14 mouse cellular contexts compared by ENCODE assay signal in genomic region chr17:33798306-33798705, GRCm38 (mm10). TPM values are rescaled to one million over a fixed set of nuclear protein-coding genes. Genes with fewer than 3 reads are reported as not detected.
DNase-seq lines count a peak whose midpoint lies in the region; ATAC-seq and TF ChIP-seq lines count a peak whose summit lies in the region.
"Had no signal": no experiment of that assay in that cellular context is flagged by ENCODE, and none has a peak within 500 bp of the region (broad histone marks: within the 10 kb centered on the region; RNA-seq: fewer than 3 reads in every experiment).

No protein-coding gene starts in this region.

- dilution Hi-C loops in CH12.LX (cut with MboI; ENCODE audit: extremely low pct_ligation_motif_present, extremely low pct_unique_long_range_greater_than_20kb, low sequenced_read_pairs): no loop called here

- peak; percentile 65 for TF ChIP-seq CTCF in layer of hippocampus, adult 2 months (conservative IDR thresholded peaks at IDR 0.05)
- peak in 1 of 2 experiments; percentile 65; a peak in 2 of 4 replicates for TF ChIP-seq CTCF in CH12.LX (conservative IDR thresholded peaks at IDR 0.05 in 1 of 2, IDR thresholded peaks at IDR 0.05 in 1 of 2; ENCODE audit: low read depth in 2 of 2, low read length in 2 of 2)

- H3K27me3 ChIP-seq in CH12.LX (replicated peaks): peaks cover 1% of the 10 kb centered on the region
- H3K27me3 ChIP-seq: limb, embryonic 15.5 days; megakaryocyte, embryonic 14.5 days had no signal

- no peak overlapping the region for H3K27ac ChIP-seq in layer of hippocampus, adult 2 months
- H3K27ac ChIP-seq in CH12.LX (ENCODE audit: insufficient read depth, low read depth): no peak overlapping the region
- H3K27ac ChIP-seq: hindbrain, embryonic 14.5 days; limb, embryonic 15.5 days had no signal

- ATAC-seq in monocyte, adult 5-6 weeks (replicated peaks; ENCODE audit: insufficient number of reproducible peaks, low FRiP score, low TSS enrichment, poor library complexity, severe bottlenecking): no peak
- ATAC-seq: forebrain, embryonic 14.5 days had no signal

- in situ Hi-C loops in CH12.LX (cut with MboI; ENCODE audit: low pct_ligation_motif_present, low pct_unique_long_range_greater_than_20kb, low sequenced_read_pairs): no loop called here

- H3K9ac ChIP-seq in CH12.LX (ENCODE audit: insufficient read depth, low read depth): no peak overlapping the region
- H3K9ac ChIP-seq: hindbrain, embryonic 14.5 days; limb, embryonic 15.5 days had no signal

- no peak for TF ChIP-seq POLR2A in CH12.LX (IDR thresholded peaks at IDR 0.05; ENCODE audit: low read depth, low read length)

- H3K36me3 ChIP-seq in CH12.LX (replicated peaks in 1 of 2; ENCODE audit: control insufficient read depth in 1 of 2, insufficient read depth in 1 of 2, low read length in 1 of 2): no peaks in the 10 kb centered on the region
- H3K36me3 ChIP-seq: limb, embryonic 15.5 days had no signal

- TF ChIP-seq RAD21 in CH12.LX (IDR thresholded peaks at IDR 0.05; ENCODE audit: low read depth, low read length): peak; percentile 67

- H3K4me3 ChIP-seq in layer of hippocampus, adult 2 months: no peak overlapping the region
- H3K4me3 ChIP-seq in CH12.LX (replicated peaks in 1 of 3; ENCODE audit: low read depth in 2 of 3, low read length in 2 of 3, poor library complexity in 1 of 3): no peak overlapping the region
- H3K4me3 ChIP-seq: limb, embryonic 15.5 days; megakaryocyte, embryonic 14.5 days had no signal

- H3K9me3 ChIP-seq in CH12.LX (replicated peaks; ENCODE audit: low read length): no peaks in the 10 kb centered on the region
- H3K9me3 ChIP-seq: limb, embryonic 15.5 days; megakaryocyte, embryonic 14.5 days had no signal

- no peak overlapping the region for H3K4me2 ChIP-seq in CH12.LX (ENCODE audit: insufficient read depth, low read depth, poor library complexity, severe bottlenecking)
- H3K4me2 ChIP-seq: hindbrain, embryonic 14.5 days; limb, embryonic 15.5 days had no signal

- no peaks in the 10 kb centered on the region for H3K4me1 ChIP-seq in CH12.LX (ENCODE audit: control insufficient read depth in 1 of 2, insufficient read depth in 2 of 2)
- H3K4me1 ChIP-seq: limb, embryonic 15.5 days had no signal

- DNase-seq in heart, adult 18-20 months: peak; percentile 50 to 54
- no peak for DNase-seq in heart, postnatal 25 days (ENCODE audit: low spot score)
- DNase-seq in layer of hippocampus, adult 2 months (ENCODE audit: low spot score in 2 of 2): no peak
- no peak for DNase-seq in layer of hippocampus, postnatal 14 days (ENCODE audit: low spot score in 2 of 2)
- DNase-seq in CH12.LX (ENCODE audit: extremely low read depth): no peak
- DNase-seq in kidney, postnatal 36 days: peak; percentile 68 to 79
- no peak for DNase-seq in thymus, postnatal 4 days
- DNase-seq: adrenal gland, adult 2 months; cerebellum, adult 11-12 months had no signal

- no peaks in the 10 kb centered on the region for H3K79me2 ChIP-seq in CH12.LX (replicated peaks; ENCODE audit: control insufficient read depth, extremely low read depth, insufficient read depth, poor library complexity, severe bottlenecking)

- intact Hi-C loops in heart, postnatal 25 days (cut with DNase I): loop anchor here (1.0 kb wide), 1 partner anchor 52 kb away; no protein-coding TSS in a partner anchor

- TF ChIP-seq EP300 in CH12.LX (IDR thresholded peaks at IDR 0.05; ENCODE audit: low read length): no peak

TF ChIP-seq in CH12.LX, 34 proteins besides CTCF, POLR2A, EP300 and RAD21:
- TF ChIP-seq SMC3 (IDR thresholded peaks at IDR 0.05; ENCODE audit: low read depth, low read length) (peak; percentile 52), MYC (IDR thresholded peaks at IDR 0.05; ENCODE audit: low read depth, low read length) (0 out of 2 replicates have a peak, but pooled peaks have one; percentile 24), E2F4 (IDR thresholded peaks at IDR 0.05; ENCODE audit: insufficient replicate concordance, low read depth, low read length) (no peak), HCFC1 (IDR thresholded peaks at IDR 0.05; ENCODE audit: low read depth, low read length) (no peak)
TF ChIP-seq in CH12.LX: peak in this region for 2.

RNA-seq across cellular contexts. Expression of gene Kank3, which starts 12.0 kb away (rescaled TPM):
- 10 to 100 TPM; 49.0 to 64.9 TPM for total RNA-seq in heart, adult 18-20 months (2021)
- 10 to 100 TPM; 55.0 to 69.3 TPM for total RNA-seq in heart, postnatal 25 days (2021)
- 10 to 100 TPM; 35.2 to 40.6 TPM for total RNA-seq in layer of hippocampus, adult 2 months (2021)
- 10 to 100 TPM; 45.2 to 48.1 TPM for total RNA-seq in layer of hippocampus, postnatal 14 days (2021)
- total RNA-seq in CH12.LX (2012; rRNA removed) (10.8 and 15.7 TPM in 2 replicates), CH12.LX (2014; rRNA removed) (0.50 and 0.81 TPM in 2 replicates)
- 0.78 and 1.8 TPM in 2 replicates for polyA plus RNA-seq in CH12.LX (2012; ENCODE audit: insufficient read length, low read depth)
- 8.6 to 12.3 TPM (median 10.3 TPM) in 3 replicates for total RNA-seq in monocyte, adult 5-6 weeks (2017)

RNA-seq across cellular contexts. Expression of gene Angptl4, which starts 16.7 kb away (rescaled TPM):
- total RNA-seq in heart, adult 18-20 months (2021): 10 to 100 TPM in 1 of 2 experiments, 1 to 10 TPM in 1; 5.5 to 12.2 TPM
- total RNA-seq in heart, postnatal 25 days (2021): 10 to 100 TPM in 1 of 2 experiments, 1 to 10 TPM in 1; 8.4 to 21.7 TPM
- 1 to 10 TPM; 4.1 to 4.2 TPM for total RNA-seq in layer of hippocampus, adult 2 months (2021)
- 1 to 10 TPM; 4.8 to 5.8 TPM for total RNA-seq in layer of hippocampus, postnatal 14 days (2021)
- 8.0 and 9.4 TPM in 2 replicates for total RNA-seq in CH12.LX (2012; rRNA removed)
- total RNA-seq in CH12.LX (2014; rRNA removed): 11.7 and 12.2 TPM in 2 replicates
- 6.3 and 6.8 TPM in 2 replicates for polyA plus RNA-seq in CH12.LX (2012; ENCODE audit: insufficient read length, low read depth)
- total RNA-seq in monocyte, adult 5-6 weeks (2017): 0.29 to 1.2 TPM in 2 of 3 replicates, not detected in the other

RNA-seq across cellular contexts. Expression of gene Rps28, which starts 26.1 kb away (rescaled TPM):
- total RNA-seq in heart, adult 18-20 months (2021): 100 to 1,000 TPM; 702 to 791 TPM
- 100 to 1,000 TPM; 707 to 763 TPM for total RNA-seq in heart, postnatal 25 days (2021)
- total RNA-seq in layer of hippocampus, adult 2 months (2021): 100 to 1,000 TPM; 723 to 770 TPM
- 100 to 1,000 TPM; 776 to 830 TPM for total RNA-seq in layer of hippocampus, postnatal 14 days (2021)
- total RNA-seq in CH12.LX (2012; rRNA removed): 4,496 and 4,575 TPM in 2 replicates
- total RNA-seq in CH12.LX (2014; rRNA removed): 696 and 765 TPM in 2 replicates
- polyA plus RNA-seq in CH12.LX (2012; ENCODE audit: insufficient read length, low read depth): 782 and 837 TPM in 2 replicates
- total RNA-seq in monocyte, adult 5-6 weeks (2017): 887 to 1,482 TPM (median 1,008 TPM) in 3 replicates

RNA-seq across cellular contexts. Expression of gene Ndufa7, which starts 26.1 kb away (rescaled TPM):
- total RNA-seq in heart, adult 18-20 months (2021): 100 to 1,000 TPM; 645 to 655 TPM
- 100 to 1,000 TPM; 599 to 648 TPM for total RNA-seq in heart, postnatal 25 days (2021)
- 100 to 1,000 TPM; 207 to 208 TPM for total RNA-seq in layer of hippocampus, adult 2 months (2021)
- total RNA-seq in layer of hippocampus, postnatal 14 days (2021): 100 to 1,000 TPM; 209 to 232 TPM
- total RNA-seq in CH12.LX (2012; rRNA removed) (316 and 364 TPM in 2 replicates), CH12.LX (2014; rRNA removed) (168 and 194 TPM in 2 replicates)
- polyA plus RNA-seq in CH12.LX (2012; ENCODE audit: insufficient read length, low read depth): 153 and 164 TPM in 2 replicates
- 107 to 131 TPM (median 117 TPM) in 3 replicates for total RNA-seq in monocyte, adult 5-6 weeks (2017)

RNA-seq across cellular contexts. Expression of gene Rab11b, which starts 38.0 kb away (rescaled TPM):
- 100 to 1,000 TPM; 202 to 251 TPM for total RNA-seq in heart, adult 18-20 months (2021)
- total RNA-seq in heart, postnatal 25 days (2021): 100 to 1,000 TPM; 239 to 261 TPM
- total RNA-seq in layer of hippocampus, adult 2 months (2021): 100 to 1,000 TPM; 306 to 322 TPM
- total RNA-seq in layer of hippocampus, postnatal 14 days (2021): 100 to 1,000 TPM; 281 to 286 TPM
- 31.8 and 32.7 TPM in 2 replicates for total RNA-seq in CH12.LX (2012; rRNA removed)
- 17.4 and 18.7 TPM in 2 replicates for total RNA-seq in CH12.LX (2014; rRNA removed)
- 49.0 and 57.9 TPM in 2 replicates for polyA plus RNA-seq in CH12.LX (2012; ENCODE audit: insufficient read length, low read depth)
- 41.4 to 78.7 TPM (median 59.2 TPM) in 3 replicates for total RNA-seq in monocyte, adult 5-6 weeks (2017)

Comparison
In these comparisons a context has a peak if more than half of its experiments do, and no peak if none do; other contexts are left out.
1. DNase-seq: peak in heart, adult 18-20 months (2 of 2) and kidney, postnatal 36 days (2 of 2); none in heart, postnatal 25 days (single experiment), layer of hippocampus, adult 2 months (0 of 2), layer of hippocampus, postnatal 14 days (0 of 2), CH12.LX (single experiment) and thymus, postnatal 4 days (single experiment).